Mouse (Mus musculus): ENCODE measurements around the gene Pygb.

DNA sequence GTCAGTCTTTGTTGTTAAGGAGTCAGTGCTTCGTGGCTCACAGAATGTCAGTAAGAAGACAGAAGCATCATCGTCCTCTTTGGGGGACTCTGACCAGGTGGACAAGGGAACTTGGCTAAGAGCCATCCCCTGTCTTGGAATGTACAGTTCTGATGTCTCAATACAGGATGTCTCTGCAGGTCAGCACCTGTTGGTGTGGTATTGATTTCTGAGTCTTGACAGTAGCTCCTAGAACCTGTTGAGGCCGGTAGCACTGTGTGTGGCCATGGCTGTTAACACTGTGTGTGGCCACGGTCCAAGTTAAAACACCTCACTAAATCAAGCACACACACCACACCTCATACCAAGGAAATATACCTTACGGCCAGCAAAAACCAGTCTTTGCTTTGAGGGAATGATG, 14.1 kb downstream of the Pygb start:
- TF ChIP-seq CTCF (IDR thresholded peaks at IDR 0.05; ENCODE audit: control insufficient read depth, insufficient read depth, insufficient read length), result no peak
- no peak for TF ChIP-seq MYOD1 (IDR thresholded peaks at IDR 0.05; ENCODE audit: control insufficient read depth, insufficient read length, low read depth)
- TF ChIP-seq USF1 (IDR thresholded peaks at IDR 0.05; ENCODE audit: low read depth), result no peak
- no peak for TF ChIP-seq MAX (IDR thresholded peaks at IDR 0.05)
